Mouse (Mus musculus) liver, embryonic 11.5 days (tissue): ENCODE measurements around the gene Ank. TPM values are rescaled to one million over a fixed set of nuclear protein-coding genes. Genes with fewer than 3 reads are reported as not detected.
"Not testable (repeated sequence)": the region's sequence is repeated elsewhere in the genome, so short reads cannot be mapped to it uniquely, and the experiment has no call there.

Source experiments
- ATAC-seq: fragments of 200-750 bp; cut with Nextera tagmentation; replicated peaks from 2 replicates; pipeline ENCODE4 v1.8.0; 2017; ENCODE audit warnings: moderate number of reproducible peaks, mild to moderate bottlenecking, moderate TSS enrichment, moderate library complexity; ENCODE audit not compliant: low FRiP score
- DNase-seq: peaks from one replicate; pipeline ENCODE4 v3.0.0-alpha.2; 2017; ENCODE audit warnings: low spot score
- H3K27ac ChIP-seq: fragments of 300-500 bp; sonication (generic); 2 replicates; pipeline ENCODE4 v1.5.1; 2014; ENCODE audit warnings: mild to moderate bottlenecking, low read depth, low read length, control low read depth
- H3K27me3 ChIP-seq: fragments of 300-500 bp; sonication (generic); replicated peaks from 2 replicates; pipeline ENCODE4 v1.6.1; 2014; ENCODE audit warnings: low read length, mixed read lengths; ENCODE audit not compliant: control insufficient read depth, insufficient read depth
- H3K36me3 ChIP-seq: fragments of 300-500 bp; sonication (generic); 2 replicates; pipeline ENCODE4 v1.6.1; 2014; ENCODE audit warnings: mild to moderate bottlenecking, low read length, moderate library complexity, mixed read lengths; ENCODE audit not compliant: control insufficient read depth, insufficient read depth
- H3K4me1 ChIP-seq: fragments of 300-500 bp; sonication (generic); replicated peaks from 2 replicates; pipeline ENCODE4 v1.6.1; 2014; ENCODE audit warnings: low read length, mixed read lengths; ENCODE audit not compliant: control insufficient read depth, insufficient read depth
- H3K4me2 ChIP-seq: fragments of 300-500 bp; sonication (generic); 2 replicates; pipeline ENCODE4 v1.6.1; 2014; ENCODE audit warnings: mild to moderate bottlenecking, control low read depth, moderate library complexity
- H3K4me3 ChIP-seq: fragments of 300-500 bp; sonication (generic); 2 replicates; pipeline ENCODE4 v1.5.1; 2014; ENCODE audit warnings: low read depth, low read length, control low read depth
- H3K9ac ChIP-seq: fragments of 300-500 bp; sonication (generic); 2 replicates; pipeline ENCODE4 v1.6.1; 2014; ENCODE audit warnings: low read depth, low read length, control low read depth
- H3K9me3 ChIP-seq: fragments of 300-500 bp; sonication (generic); 2 replicates; pipeline ENCODE4 v1.6.1; 2016; ENCODE audit warnings: low read length, inconsistent platforms, mixed read lengths; ENCODE audit not compliant: control insufficient read depth
- WGBS: fragments of 180-500 bp; shearing (Covaris S2); extraction: QIAGEN DNeasy Blood & Tissue Kit; methylation state at CpG from one replicate; pipeline ENCODE4 v1.1.7; 2014; 5-methylcytosine and 5-hydroxymethylcytosine counted together
- polyA plus RNA-seq: library from polyadenylated mRNA; unstranded; fragments of >200 nt; fragmentation: Nextera tagmentation; extraction: Ambion mirVana; gene quantifications from 2 replicates; pipeline ENCODE4 v1.2.1, GENCODE M21; 2014

Ank gene
- polyA plus RNA-seq, 1 experiment from 2014 or later: 13.1 TPM

- no peak for ATAC-seq
- Histone ChIP-seq H3K27me3 (no peaks in the 10 kb centered on the region), H3K4me3 (no peak overlapping the region), H3K36me3 (no peaks in the 10 kb centered on the region), H3K9me3 (no peaks in the 10 kb centered on the region), H3K4me1 (no peaks in the 10 kb centered on the region), H3K9ac (no peak overlapping the region), H3K27ac (no peak overlapping the region), H3K4me2 (no peak overlapping the region)
- WGBS: 83% methylated on average over 7 of the region's 7 CpGs
- DNase-seq: no peak
Measured at GRCm38 (mm10) chr15:27441053-27441452, 25.4 kb upstream of the Ank start.

- Histone ChIP-seq H3K27me3 (no peaks in the 10 kb centered on the region), H3K36me3 (no peaks in the 10 kb centered on the region), H3K9ac (no peak overlapping the region), H3K27ac (no peak overlapping the region), H3K4me3 (no peak overlapping the region), H3K9me3 (no peaks in the 10 kb centered on the region), H3K4me1 (no peaks in the 10 kb centered on the region), H3K4me2 (no peak overlapping the region)
- ATAC-seq (no peak), DNase-seq (no peak)
- 80% methylated on average over 4 of the region's 4 CpGs for WGBS
Measured at GRCm38 (mm10) chr15:27441529-27441928, 24.9 kb upstream of the Ank start.

- WGBS: 53% methylated on average over 5 of the region's 5 CpGs
- no peaks in the 10 kb centered on the region for H3K4me1 ChIP-seq
- H3K4me3 ChIP-seq: no peak overlapping the region
- H3K9ac ChIP-seq: no peak overlapping the region
- no peak overlapping the region for H3K27ac ChIP-seq
- no peaks in the 10 kb centered on the region for H3K27me3 ChIP-seq
- H3K36me3 ChIP-seq: no peaks in the 10 kb centered on the region
- no peaks in the 10 kb centered on the region for H3K9me3 ChIP-seq
- DNase-seq (no peak), ATAC-seq (no peak)
- H3K4me2 ChIP-seq: no peak overlapping the region
Measured at GRCm38 (mm10) chr15:27441951-27442350, 24.5 kb upstream of the Ank start.

GRCm38 (mm10) chr15:27444772-27445347 lies 21.6 kb upstream of the Ank start:
- H3K4me3 ChIP-seq: no peak overlapping the region
- H3K27ac ChIP-seq: no peak overlapping the region
- H3K9me3 ChIP-seq: no peaks in the 10 kb centered on the region
- no peaks in the 10 kb centered on the region for H3K27me3 ChIP-seq
- H3K36me3 ChIP-seq: no peaks in the 10 kb centered on the region
- H3K4me1 ChIP-seq: no peaks in the 10 kb centered on the region
- WGBS: 75% methylated on average over 9 of the region's 9 CpGs
- no peak overlapping the region for H3K9ac ChIP-seq
- ATAC-seq (peak; percentile 62; the same call in 1 of the 2 replicates), DNase-seq (no peak)
- no peak overlapping the region for H3K4me2 ChIP-seq

- Histone ChIP-seq H3K27me3 (no peaks in the 10 kb centered on the region), H3K9me3 (no peaks in the 10 kb centered on the region), H3K9ac (no peak overlapping the region), H3K36me3 (no peaks in the 10 kb centered on the region), H3K27ac (no peak overlapping the region), H3K4me2 (no peak overlapping the region), H3K4me1 (no peaks in the 10 kb centered on the region; the same call in 1 of the 2 replicates), H3K4me3 (no peak overlapping the region)
- DNase-seq: no peak
- no peak for ATAC-seq
- 74% methylated on average over 5 of the region's 5 CpGs for WGBS
Measured at GRCm38 (mm10) chr15:27450689-27451088, 15.8 kb upstream of the Ank start.

GRCm38 (mm10) chr15:27451760-27452159 lies 14.7 kb upstream of the Ank start:
- 74% methylated on average over 3 of the region's 3 CpGs for WGBS
- no peak overlapping the region for H3K4me2 ChIP-seq
- H3K27me3 ChIP-seq: no peaks in the 10 kb centered on the region
- H3K27ac ChIP-seq: no peak overlapping the region
- H3K4me1 ChIP-seq: no peaks in the 10 kb centered on the region; the same call in 1 of the 2 replicates
- H3K9me3 ChIP-seq: no peaks in the 10 kb centered on the region
- no peak overlapping the region for H3K4me3 ChIP-seq
- DNase-seq (no peak), ATAC-seq (peak; percentile 84)
- H3K9ac ChIP-seq: no peak overlapping the region
- no peaks in the 10 kb centered on the region for H3K36me3 ChIP-seq

- H3K9me3 ChIP-seq: no peaks in the 10 kb centered on the region
- ATAC-seq (no peak), DNase-seq (no peak)
- no peaks in the 10 kb centered on the region for H3K27me3 ChIP-seq
- H3K27ac ChIP-seq: no peak overlapping the region
- H3K4me1 ChIP-seq: no peaks in the 10 kb centered on the region; the same call in 1 of the 2 replicates
- 73% methylated on average over 9 of the region's 9 CpGs for WGBS
- no peak overlapping the region for H3K4me2 ChIP-seq
- no peak overlapping the region for H3K9ac ChIP-seq
- no peak overlapping the region for H3K4me3 ChIP-seq
- no peaks in the 10 kb centered on the region for H3K36me3 ChIP-seq
Measured at GRCm38 (mm10) chr15:27452496-27452895, 14.0 kb upstream of the Ank start.

- no peak overlapping the region for H3K4me3 ChIP-seq
- H3K9me3 ChIP-seq: no peaks in the 10 kb centered on the region
- no peak overlapping the region for H3K4me2 ChIP-seq
- 82% methylated on average over 2 of the region's 2 CpGs for WGBS
- H3K36me3 ChIP-seq: no peaks in the 10 kb centered on the region
- ATAC-seq (no peak), DNase-seq (no peak)
- H3K9ac ChIP-seq: no peak overlapping the region
- H3K4me1 ChIP-seq: no peaks in the 10 kb centered on the region; the same call in 1 of the 2 replicates
- H3K27ac ChIP-seq: no peak overlapping the region
- H3K27me3 ChIP-seq: no peaks in the 10 kb centered on the region
Measured at GRCm38 (mm10) chr15:27457001-27457400, 9.5 kb upstream of the Ank start.

- H3K4me3 ChIP-seq, H3K27ac ChIP-seq, DNase-seq, H3K9me3 ChIP-seq, H3K9ac ChIP-seq, H3K36me3 ChIP-seq, ATAC-seq, H3K4me1 ChIP-seq, H3K27me3 ChIP-seq, H3K4me2 ChIP-seq: not testable (repeated sequence)
- 39% methylated on average over 14 of the region's 14 CpGs for WGBS
Measured at GRCm38 (mm10) chr15:27459781-27460180, 6.7 kb upstream of the Ank start.
